Mouse (Mus musculus) cerebellum, adult 2 months (tissue): ENCODE results near the gene Lrp5.

Source experiments
- CTCF ChIP-seq: fragments of 200-500 bp; IDR thresholded peaks from 2 replicates; pipeline ENCODE4 v1.5.1; 2011; ENCODE audit warnings: low read depth, mild to moderate bottlenecking, control low read depth, low read length, moderate library complexity, borderline replicate concordance; ENCODE audit not compliant: insufficient read depth
- POLR2A ChIP-seq: fragments of 200-500 bp; IDR thresholded peaks from 2 replicates; pipeline ENCODE4 v1.6.1; 2011; ENCODE audit warnings: low read length, control low read depth, borderline replicate concordance; ENCODE audit not compliant: insufficient read depth

- TF ChIP-seq CTCF (no peak), POLR2A (no peak)
These were observed 41.0 kb downstream of the Lrp5 start for GRCm38 (mm10) chr19:3645318-3645717.
